Mouse (Mus musculus) ES-E14 (cell line): ENCODE measurements around the gene Hspa4. TPM values are rescaled to one million over a fixed set of nuclear protein-coding genes. Genes with fewer than 3 reads are reported as not detected.

Source experiments
- DNase-seq: peaks from one replicate; pipeline ENCODE4 v3.0.0-alpha.2; 2013; ENCODE audit warnings: low read depth, low spot score
- H3K27ac ChIP-seq: 2 replicates; pipeline ENCODE4 v1.5.1; 2012; ENCODE audit warnings: low read depth, mild to moderate bottlenecking, low read length, moderate library complexity, mixed read lengths; ENCODE audit not compliant: poor library complexity, insufficient read depth, severe bottlenecking
- H3K36me3 ChIP-seq: 2 replicates; pipeline ENCODE4 v1.6.1; 2012; ENCODE audit warnings: mild to moderate bottlenecking, low read length, moderate library complexity, mixed read lengths; ENCODE audit not compliant: control insufficient read depth, poor library complexity, insufficient read depth, severe bottlenecking
- H3K4me1 ChIP-seq, 2 experiments: fragments of 150-350 bp in 1 of 2; sonication (generic) in 1 of 2; 2 replicates each; pipeline ENCODE4 v1.6.1; 2012; ENCODE audit warnings: low read length in 2 of 2, mild to moderate bottlenecking in 1 of 2, mixed read lengths in 1 of 2; ENCODE audit not compliant: control insufficient read depth in 2 of 2, insufficient read depth in 2 of 2, poor library complexity in 1 of 2
- H3K4me3 ChIP-seq, 2 experiments: fragments of 150-350 bp in 1 of 2; sonication (generic) in 1 of 2; 2 replicates each; pipeline ENCODE4 v1.5.1; 2012; ENCODE audit warnings: low read length in 2 of 2, low read depth in 1 of 2, mild to moderate bottlenecking in 1 of 2, mixed read lengths in 1 of 2; ENCODE audit not compliant: insufficient read depth in 1 of 2, poor library complexity in 1 of 2, severe bottlenecking in 1 of 2
- H3K9ac ChIP-seq: 2 replicates; pipeline ENCODE4 v1.6.1; 2012; ENCODE audit warnings: low read depth, mild to moderate bottlenecking, low read length, mixed read lengths; ENCODE audit not compliant: poor library complexity, insufficient read depth, severe bottlenecking
- H3K9me3 ChIP-seq: fragments of 150-350 bp; sonication (generic); 2 replicates; pipeline ENCODE4 v1.6.1; 2012; ENCODE audit warnings: low read depth, mild to moderate bottlenecking, low read length; ENCODE audit not compliant: control insufficient read depth, insufficient read depth
- CHD2 ChIP-seq: IDR thresholded peaks from 2 replicates; pipeline ENCODE4 v1.6.1; 2014; ENCODE audit warnings: mild to moderate bottlenecking, low read depth, low read length, inconsistent platforms
- HCFC1 ChIP-seq: IDR thresholded peaks from 2 replicates; pipeline ENCODE4 v1.6.1; 2012; ENCODE audit warnings: low read length, inconsistent platforms, borderline replicate concordance; ENCODE audit not compliant: insufficient read depth
- MAFK ChIP-seq: IDR thresholded peaks from 2 replicates; pipeline ENCODE4 v1.6.1; 2014; ENCODE audit warnings: mild to moderate bottlenecking, low read depth, low read length, inconsistent platforms; ENCODE audit not compliant: insufficient read depth
- ZC3H11A ChIP-seq: IDR thresholded peaks from 2 replicates; pipeline ENCODE4 v1.6.1; 2012; ENCODE audit warnings: low read depth, mild to moderate bottlenecking, inconsistent platforms, low read length, borderline replicate concordance
- ZNF384 ChIP-seq: IDR thresholded peaks from 2 replicates; pipeline ENCODE4 v1.6.1; 2012; ENCODE audit warnings: low read depth, low read length, inconsistent platforms
- in situ Hi-C, 2 experiments: fragments of 600-800 bp; cut with MboI; formaldehyde crosslinking; loops; one replicate each; pipeline ENCODE4 v1.15.1; 2025; ENCODE audit warnings: low sequenced_read_pairs in 2 of 2, inconsistent platforms in 1 of 2; ENCODE audit not compliant: unreplicated experiment in 2 of 2
- total RNA-seq: library from RNA; depleted of rRNA; stranded (reverse); fragments of 300-350 nt; gene quantifications from 2 replicates; pipeline ENCODE4 v1.2.3, GENCODE M21; 2012

Hspa4 gene
- total RNA-seq, 1 experiment = 280 TPM

DNA sequence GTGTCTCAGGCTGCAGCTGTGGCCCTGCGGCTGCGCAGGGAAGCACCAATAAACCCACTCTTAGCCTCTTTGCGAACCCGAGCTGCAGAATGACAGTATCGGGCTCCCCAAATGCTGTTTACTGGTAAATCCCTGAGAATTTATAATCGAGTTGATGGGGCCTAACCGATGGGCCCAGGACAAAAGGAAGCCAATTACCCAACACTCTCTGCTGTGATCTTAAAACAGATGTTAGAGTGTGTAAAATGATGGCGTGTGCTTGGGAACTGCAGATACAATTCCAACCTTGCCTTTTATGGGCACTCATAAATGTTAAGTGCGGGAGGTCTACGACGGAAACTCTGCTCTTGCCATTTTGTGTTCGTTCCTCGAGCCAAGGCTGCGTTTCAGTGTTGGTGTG lies 49.5 kb downstream of the Hspa4 start:
- Histone ChIP-seq H3K4me3 (no peak overlapping the region), H3K9me3 (no peaks in the 10 kb centered on the region), H3K9ac (no peak overlapping the region), H3K4me1 (no peaks in the 10 kb centered on the region), H3K36me3 (no peaks in the 10 kb centered on the region), H3K27ac (no peak overlapping the region)
- in situ Hi-C loops = no loop called here
- no peak for DNase-seq
- no peak for TF ChIP-seq MAFK
- no peak for TF ChIP-seq HCFC1
- no peak for TF ChIP-seq CHD2
- TF ChIP-seq ZNF384 = no peak
- no peak for TF ChIP-seq ZC3H11A

DNA sequence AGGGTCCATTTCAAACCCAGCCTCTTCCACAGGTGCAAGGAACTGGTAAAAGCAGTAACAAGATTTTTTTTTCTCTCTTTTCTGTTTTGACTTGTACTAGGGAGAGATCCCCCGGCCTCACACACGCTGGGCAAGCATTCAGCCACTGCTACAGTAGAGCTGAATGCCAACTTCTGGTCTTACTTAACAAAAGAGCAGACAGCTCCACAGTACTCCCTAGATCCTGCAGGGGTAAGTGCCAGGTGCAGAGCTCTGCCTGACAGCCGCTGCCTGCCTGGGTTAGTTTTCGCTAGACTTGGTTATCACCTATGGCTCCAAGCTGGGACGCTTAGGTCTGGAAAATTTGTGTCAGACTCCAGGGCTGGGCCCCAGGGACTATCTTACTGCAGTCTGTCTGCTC lies 50.6 kb downstream of the Hspa4 start:
- DNase-seq = no peak
- Histone ChIP-seq H3K9me3 (no peaks in the 10 kb centered on the region), H3K4me1 (no peaks in the 10 kb centered on the region), H3K4me3 (no peak overlapping the region), H3K36me3 (no peaks in the 10 kb centered on the region), H3K27ac (no peak overlapping the region), H3K9ac (no peak overlapping the region)
- in situ Hi-C loops = no loop called here
- TF ChIP-seq HCFC1 = no peak
- TF ChIP-seq CHD2 = no peak
- TF ChIP-seq ZNF384 = no peak
- no peak for TF ChIP-seq ZC3H11A
- TF ChIP-seq MAFK = no peak

DNA sequence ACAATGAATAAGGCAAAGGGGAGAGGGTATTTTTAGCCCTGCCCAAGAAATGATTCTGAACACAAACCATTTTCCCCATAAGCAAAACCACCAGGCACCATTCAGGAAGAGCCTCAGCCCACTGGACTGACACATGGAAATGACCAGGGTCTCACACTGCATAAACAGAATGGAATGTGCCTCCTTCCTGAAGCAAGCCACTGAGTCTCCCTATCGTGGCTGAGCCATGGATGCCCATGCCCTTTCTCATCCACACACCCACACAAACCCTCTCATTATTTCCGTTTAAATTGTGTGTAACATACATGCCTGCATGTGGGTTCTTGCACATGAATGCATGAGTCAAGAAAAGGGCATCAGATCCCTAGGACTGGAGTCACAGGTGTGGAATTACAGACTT lies 54.7 kb downstream of the Hspa4 start:
- Histone ChIP-seq H3K9me3 (no peaks in the 10 kb centered on the region), H3K4me1 (no peaks in the 10 kb centered on the region), H3K4me3 (no peak overlapping the region), H3K36me3 (no peaks in the 10 kb centered on the region), H3K27ac (no peak overlapping the region), H3K9ac (no peak overlapping the region)
- in situ Hi-C loops = no loop called here
- TF ChIP-seq MAFK (no peak), ZNF384 (no peak), HCFC1 (no peak), ZC3H11A (no peak), CHD2 (no peak)
- DNase-seq = no peak

DNA sequence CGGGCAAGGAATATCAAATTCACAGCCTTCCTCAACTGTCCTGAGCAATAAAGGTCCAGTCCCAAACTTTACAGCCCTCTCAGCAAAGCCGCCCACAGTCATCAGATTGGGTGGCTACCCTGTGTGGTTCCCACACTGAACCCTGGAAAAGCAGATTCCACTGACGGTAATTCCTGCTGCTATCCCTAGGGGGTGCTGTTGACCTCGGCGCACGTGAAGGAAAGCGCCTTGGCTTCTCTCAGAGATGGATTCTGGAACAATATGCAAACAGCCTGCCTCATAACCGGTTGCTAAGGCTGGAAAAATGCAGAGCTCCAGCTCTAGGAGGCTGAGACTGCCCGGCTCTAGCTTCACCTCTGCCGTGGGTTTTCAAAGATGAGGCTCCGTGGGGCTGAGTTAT lies 57.1 kb downstream of the Hspa4 start:
- H3K9ac ChIP-seq = no peak overlapping the region; the same call in 1 of the 2 replicates
- peak; percentile 58 for DNase-seq
- no peaks in the 10 kb centered on the region for H3K4me1 ChIP-seq
- TF ChIP-seq ZC3H11A (peak; percentile 15; the same call in 1 of the 2 replicates), ZNF384 (no peak)
- H3K9me3 ChIP-seq = no peaks in the 10 kb centered on the region
- in situ Hi-C loops = no loop called here
- no peak overlapping the region for H3K27ac ChIP-seq
- H3K4me3 ChIP-seq = peak overlapping the region in 1 of 2 experiments; percentile 36; a peak in 2 of 4 replicates
- H3K36me3 ChIP-seq = no peaks in the 10 kb centered on the region

DNA sequence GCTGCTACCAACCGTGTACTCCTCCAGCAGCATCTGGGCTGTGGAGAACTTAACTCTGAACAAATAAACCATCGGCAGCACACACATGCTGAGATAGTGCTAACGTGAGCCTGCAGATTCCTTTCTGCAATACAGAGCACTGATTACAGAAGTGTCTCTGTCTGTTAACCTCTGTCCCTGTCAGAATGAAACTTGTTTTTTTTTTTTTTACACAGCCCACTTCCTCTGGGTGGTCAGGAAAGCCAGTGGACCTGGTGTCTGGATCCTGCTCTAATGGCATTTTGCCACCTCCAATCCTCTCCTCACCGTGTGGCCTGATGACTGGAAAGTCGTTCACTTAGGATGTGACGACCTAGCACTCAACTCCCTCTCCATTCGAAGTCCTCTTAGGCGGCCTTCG lies 66.7 kb downstream of the Hspa4 start:
- in situ Hi-C loops = no loop called here
- no peaks in the 10 kb centered on the region for H3K9me3 ChIP-seq
- no peak overlapping the region for H3K27ac ChIP-seq
- no peak for TF ChIP-seq ZC3H11A
- TF ChIP-seq HCFC1 = no peak
- no peaks in the 10 kb centered on the region for H3K4me1 ChIP-seq
- H3K4me3 ChIP-seq = no peak overlapping the region
- no peak overlapping the region for H3K9ac ChIP-seq
- DNase-seq = no peak
- no peaks in the 10 kb centered on the region for H3K36me3 ChIP-seq
